Mouse (Mus musculus): ENCODE measurements around the gene Gm1673.

- no peak for TF ChIP-seq CTCF (IDR thresholded peaks at IDR 0.05; ENCODE audit: borderline replicate concordance, extremely low read depth, insufficient read depth, insufficient read length)
- TF ChIP-seq POLR2A (IDR thresholded peaks at IDR 0.05; ENCODE audit: borderline replicate concordance, extremely low read depth, insufficient read depth, insufficient read length, poor library complexity, severe bottlenecking), result no peak
These were observed 47.5 kb upstream of the Gm1673 start for GRCm38 (mm10) chr5:33935700-33936111.
